Mouse (Mus musculus): Measurements from ENCODE around the gene Lhfpl5. TPM values are rescaled to one million over a fixed set of nuclear protein-coding genes. Genes with fewer than 3 reads are reported as not detected.

Gene Lhfpl5
- polyA plus RNA-seq, 1 experiment, result not detected

GRCm38 (mm10) chr17:28560598-28560997 lies 14.8 kb upstream of the Lhfpl5 start, which contains the start of gene Clps:
Gene Clps, minus strand, starts transcription at chr17:28560766.
- no peak for TF ChIP-seq GATA1 (IDR thresholded peaks at IDR 0.05; ENCODE audit: low read length)

DNA sequence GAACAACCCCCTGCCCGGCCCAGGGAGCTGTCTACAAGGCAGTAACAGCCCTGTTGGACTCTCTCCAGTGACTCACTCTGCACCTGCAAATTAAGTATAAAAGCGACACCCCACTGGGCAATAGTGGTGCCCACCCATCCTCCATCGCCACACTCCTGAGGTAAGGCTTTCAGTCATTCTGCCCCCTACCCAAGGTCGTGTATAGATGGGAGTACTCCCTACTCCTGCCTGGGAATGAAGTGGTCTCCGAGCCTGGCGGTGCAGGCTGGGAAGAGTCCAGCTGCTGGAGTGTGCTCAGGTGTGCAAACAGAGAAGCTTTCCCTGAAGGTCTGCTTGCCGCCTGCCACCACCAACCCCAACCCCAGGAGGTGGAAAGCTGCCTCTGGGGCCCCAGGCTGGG lies 13.8 kb upstream of the Lhfpl5 start:
- TF ChIP-seq GATA1 (IDR thresholded peaks at IDR 0.05; ENCODE audit: low read length), result no peak

DNA sequence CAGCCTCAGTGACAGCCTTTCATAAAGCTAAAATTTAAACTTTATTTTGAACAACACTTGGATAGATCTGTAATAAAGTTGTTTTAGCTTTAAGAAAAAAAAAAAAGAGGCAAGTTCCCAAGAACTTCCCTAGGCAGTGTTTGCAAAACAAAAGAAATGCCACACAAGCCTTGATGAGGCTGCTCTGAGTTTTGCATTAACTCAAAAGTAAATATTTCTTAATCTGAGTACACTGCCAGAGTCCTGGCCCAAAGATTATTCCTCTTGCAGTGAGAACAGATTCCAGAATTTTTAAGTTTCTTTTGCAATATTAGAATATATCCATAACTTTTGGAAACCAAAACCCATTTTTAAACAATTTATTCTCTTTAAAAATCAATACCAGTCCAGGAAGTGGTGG lies 10.3 kb upstream of the Lhfpl5 start:
- TF ChIP-seq GATA1 (IDR thresholded peaks at IDR 0.05; ENCODE audit: low read length), result no peak

DNA sequence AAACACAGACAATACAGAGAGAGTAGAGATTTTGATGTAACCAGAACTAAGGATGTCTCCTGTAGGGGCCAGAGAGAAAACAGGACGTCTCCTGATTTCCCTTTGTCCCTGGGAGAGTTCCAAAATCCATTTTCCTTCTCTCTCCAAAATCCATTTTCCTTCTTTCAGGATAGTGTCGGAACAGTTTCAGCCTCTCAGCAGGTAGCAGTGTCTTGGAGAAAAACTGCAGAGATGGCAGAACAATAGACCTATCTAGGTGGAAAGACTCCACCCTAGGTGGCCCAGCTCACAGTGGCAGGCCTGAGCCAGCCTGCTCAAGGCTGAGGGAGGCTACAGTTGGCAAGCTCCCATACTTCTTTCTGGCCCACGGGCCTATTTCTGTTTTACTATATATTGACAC lies 7.9 kb upstream of the Lhfpl5 start:
- no peak for TF ChIP-seq GATA1 (IDR thresholded peaks at IDR 0.05; ENCODE audit: low read length)

DNA sequence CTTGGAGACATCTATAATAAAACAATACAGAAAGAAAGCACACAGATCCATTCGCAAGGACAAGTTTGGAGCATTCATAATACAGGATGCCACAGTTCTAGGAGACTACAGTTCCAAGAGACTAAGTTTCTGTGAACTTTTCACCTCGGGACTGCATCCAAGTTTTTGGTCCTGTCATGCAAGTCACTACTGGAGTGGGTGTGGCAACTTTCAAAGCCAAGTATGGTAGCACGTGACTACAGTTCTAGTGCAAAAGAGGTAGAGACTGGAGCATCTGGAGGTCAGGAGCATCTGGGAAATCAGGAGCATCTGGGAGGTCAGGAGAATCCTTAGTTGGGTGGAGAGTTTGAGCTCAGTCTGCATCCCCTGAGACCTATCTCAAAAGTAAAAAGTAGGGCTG lies 3.6 kb upstream of the Lhfpl5 start:
- TF ChIP-seq GATA1 (IDR thresholded peaks at IDR 0.05; ENCODE audit: low read length), result no peak

DNA sequence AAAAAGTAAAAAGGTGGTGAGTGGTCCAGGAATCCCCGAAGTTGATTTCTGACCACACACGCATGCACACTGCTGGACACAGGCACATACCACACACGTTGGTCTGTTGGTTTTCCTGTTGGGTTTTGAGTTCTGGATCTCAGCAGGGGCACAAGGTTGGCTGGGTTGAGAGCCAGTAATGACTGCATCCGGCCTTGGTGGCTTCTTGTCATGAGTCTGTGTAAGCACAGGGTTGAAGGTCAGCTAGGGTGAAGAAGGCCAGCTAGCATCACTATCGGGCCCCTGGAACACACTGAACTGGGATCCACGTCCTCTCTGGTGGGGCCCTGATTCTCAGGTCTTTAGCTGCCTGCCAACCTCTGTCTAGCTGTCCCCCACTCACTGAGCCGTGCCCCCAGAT lies 2.9 kb upstream of the Lhfpl5 start:
- no peak for TF ChIP-seq GATA1 (IDR thresholded peaks at IDR 0.05; ENCODE audit: low read length)

GRCm38 (mm10) chr17:28572941-28573340 lies 2.5 kb upstream of the Lhfpl5 start:
- no peak for TF ChIP-seq GATA1 (IDR thresholded peaks at IDR 0.05; ENCODE audit: low read length)

- no peak for TF ChIP-seq GATA1 (IDR thresholded peaks at IDR 0.05; ENCODE audit: low read length)
Measured at GRCm38 (mm10) chr17:28580396-28580795, 5.0 kb downstream of the Lhfpl5 start.

DNA sequence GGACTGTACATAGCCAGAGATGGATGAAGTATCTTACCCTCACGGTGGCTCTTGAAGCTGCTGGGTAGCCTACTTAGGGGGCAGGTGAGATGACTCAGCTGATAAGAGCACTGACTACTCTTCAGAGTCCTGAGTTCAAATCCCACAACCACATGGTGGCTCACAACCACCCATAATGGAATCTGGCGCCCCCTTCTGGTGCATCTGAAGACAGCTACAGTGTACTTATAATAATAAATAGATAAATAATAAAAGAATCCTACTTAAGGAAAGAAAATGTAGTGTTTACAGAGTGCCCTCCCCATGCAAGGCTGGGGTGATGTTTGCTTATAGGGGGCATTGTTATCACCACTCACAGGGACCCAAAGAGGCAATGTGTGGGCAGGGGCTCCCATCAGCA lies 5.6 kb downstream of the Lhfpl5 start:
- no peak for TF ChIP-seq GATA1 (IDR thresholded peaks at IDR 0.05; ENCODE audit: low read length)

GRCm38 (mm10) chr17:28586509-28586908 lies 11.1 kb downstream of the Lhfpl5 start:
- no peak for TF ChIP-seq GATA1 (IDR thresholded peaks at IDR 0.05; ENCODE audit: low read length)

GRCm38 (mm10) chr17:28588591-28588990 lies 13.2 kb downstream of the Lhfpl5 start:
- TF ChIP-seq GATA1 (IDR thresholded peaks at IDR 0.05; ENCODE audit: low read length), result no peak

DNA sequence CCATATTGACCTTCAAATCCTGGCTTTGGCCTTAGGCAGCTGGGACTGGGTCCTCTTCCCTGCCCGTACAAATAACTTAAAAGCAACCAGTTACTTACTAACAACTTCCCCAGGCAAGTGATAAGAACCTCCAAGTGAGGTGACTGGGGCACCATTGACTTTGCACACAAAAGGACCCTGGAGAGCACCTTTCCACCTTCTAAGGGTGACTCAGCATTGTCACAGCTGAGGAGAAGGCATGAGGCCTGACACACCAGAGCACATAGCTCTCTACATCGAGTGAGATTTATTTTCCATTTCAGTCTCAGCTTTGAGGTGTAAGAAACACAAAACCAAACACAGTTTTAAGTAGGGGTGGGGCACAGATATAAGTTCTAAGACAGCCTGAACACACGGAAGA lies 15.2 kb downstream of the Lhfpl5 start:
- no peak for TF ChIP-seq GATA1 (IDR thresholded peaks at IDR 0.05; ENCODE audit: low read length)

DNA sequence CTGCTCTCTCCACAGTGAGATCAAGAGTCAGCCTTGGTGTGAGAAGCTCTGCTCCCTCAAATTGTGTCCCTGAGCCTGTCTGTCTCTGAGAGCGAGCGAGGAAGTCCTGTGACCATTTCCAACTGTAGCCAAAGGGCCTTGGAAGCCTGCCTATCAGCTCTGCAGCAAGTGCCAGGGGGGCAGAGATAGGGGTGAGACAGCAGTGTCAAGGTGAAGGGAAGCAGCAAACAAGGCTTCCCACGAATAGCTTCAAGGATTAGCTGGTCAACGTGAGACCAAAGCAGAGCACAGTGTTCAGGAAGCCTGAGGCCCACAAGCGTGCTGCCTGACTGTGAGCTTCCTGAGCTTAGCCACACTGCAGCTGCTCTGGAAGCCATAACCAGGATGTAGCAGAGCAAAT lies 16.0 kb downstream of the Lhfpl5 start:
- TF ChIP-seq GATA1 (IDR thresholded peaks at IDR 0.05; ENCODE audit: low read length), result no peak

GRCm38 (mm10) chr17:28592998-28593397 lies 17.6 kb downstream of the Lhfpl5 start:
- no peak for TF ChIP-seq GATA1 (IDR thresholded peaks at IDR 0.05; ENCODE audit: low read length)

DNA sequence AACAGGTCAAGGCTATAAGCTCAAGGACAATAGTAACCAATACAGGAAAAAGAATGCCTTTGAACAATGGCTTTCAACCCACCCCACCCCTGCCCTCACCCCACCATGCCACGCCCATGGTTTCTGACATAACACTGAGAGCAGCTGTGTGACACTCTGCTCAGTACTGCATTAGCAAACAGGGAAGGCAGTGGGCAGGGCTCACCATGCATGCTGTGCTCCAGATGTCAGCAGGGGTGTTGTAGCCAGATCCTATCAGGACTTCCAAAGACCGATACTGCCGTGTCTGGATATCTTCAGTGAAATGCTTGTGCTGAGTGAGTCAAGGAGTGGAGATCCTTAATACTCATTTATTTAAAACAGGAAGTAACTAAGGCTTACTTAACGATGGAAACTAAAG lies 18.5 kb downstream of the Lhfpl5 start:
- TF ChIP-seq GATA1 (IDR thresholded peaks at IDR 0.05; ENCODE audit: low read length), result no peak

- no peak for TF ChIP-seq GATA1 (IDR thresholded peaks at IDR 0.05; ENCODE audit: low read length)
Measured at GRCm38 (mm10) chr17:28600780-28601179, 25.3 kb downstream of the Lhfpl5 start.

DNA sequence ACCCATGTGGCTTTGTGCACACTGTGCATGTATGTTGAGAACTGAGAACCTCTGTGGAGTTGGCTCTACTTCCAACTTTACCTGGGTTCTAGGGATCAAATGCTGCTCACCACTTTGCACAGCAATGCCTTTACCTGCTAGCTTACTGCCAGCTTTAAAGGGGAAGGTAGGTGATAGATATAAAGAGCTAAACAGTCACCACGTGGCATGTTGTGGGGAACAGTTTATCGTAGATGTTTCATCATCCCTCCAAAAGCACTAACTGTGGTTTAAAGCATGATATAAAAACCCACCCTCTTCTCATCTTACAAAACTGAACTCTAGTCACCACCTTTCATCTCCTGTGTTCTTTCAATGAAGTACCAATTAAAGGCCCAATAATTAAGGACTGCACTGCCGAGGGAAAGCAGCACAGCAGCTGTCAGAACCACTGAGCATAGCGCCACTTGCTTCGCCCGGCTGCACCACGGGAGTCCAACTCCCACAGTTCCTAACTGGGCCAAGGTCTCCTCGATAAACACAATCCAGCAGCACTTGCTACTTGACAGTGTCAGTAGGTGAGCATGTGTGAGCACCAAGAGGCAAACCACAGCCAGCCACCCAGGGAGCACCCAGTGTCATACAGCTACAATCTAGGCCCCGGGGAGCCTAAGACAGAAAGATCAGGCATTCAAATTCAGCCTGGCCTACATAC lies 26.3 kb downstream of the Lhfpl5 start:
- TF ChIP-seq GATA1 (IDR thresholded peaks at IDR 0.05; ENCODE audit: low read length), result no peak

GRCm38 (mm10) chr17:28609543-28609942 lies 34.1 kb downstream of the Lhfpl5 start:
- TF ChIP-seq GATA1 (IDR thresholded peaks at IDR 0.05; ENCODE audit: low read length), result no peak
